Mouse (Mus musculus): ENCODE measurements around the gene Gpr108.
"Not testable (repeated sequence)": the region's sequence is repeated elsewhere in the genome, so short reads cannot be mapped to it uniquely, and the experiment has no call there.

Gene Gpr108

DNA sequence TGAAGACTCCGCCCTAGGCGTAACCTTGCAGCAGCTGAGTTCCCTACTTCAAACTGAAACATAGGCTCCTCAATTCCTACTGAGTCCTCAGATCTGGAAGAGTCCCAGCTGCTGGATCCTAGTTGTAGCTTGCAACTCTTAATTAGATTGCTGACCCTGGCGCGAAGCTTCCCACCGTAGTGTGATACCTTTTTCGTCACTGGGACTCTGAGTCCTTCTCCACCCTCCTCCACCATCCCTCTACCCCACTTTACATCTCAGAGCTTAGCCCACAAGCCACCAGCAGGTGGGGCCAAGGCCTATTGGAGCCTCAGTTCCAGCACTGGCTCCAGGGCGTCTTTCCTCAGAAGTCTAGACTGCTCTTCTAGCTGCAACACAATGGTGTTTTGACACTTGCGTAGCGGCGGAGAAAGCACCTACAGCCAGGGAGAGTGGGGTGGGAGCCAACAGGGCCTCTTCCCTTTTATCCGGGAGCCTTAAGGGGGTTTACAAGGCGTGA, at the start of gene Gpr108:
Gene Gpr108, minus strand, starts transcription at position 246 of the 499 bp plus-strand sequence.
- peak; percentile 76 to 82 for DNase-seq

DNA sequence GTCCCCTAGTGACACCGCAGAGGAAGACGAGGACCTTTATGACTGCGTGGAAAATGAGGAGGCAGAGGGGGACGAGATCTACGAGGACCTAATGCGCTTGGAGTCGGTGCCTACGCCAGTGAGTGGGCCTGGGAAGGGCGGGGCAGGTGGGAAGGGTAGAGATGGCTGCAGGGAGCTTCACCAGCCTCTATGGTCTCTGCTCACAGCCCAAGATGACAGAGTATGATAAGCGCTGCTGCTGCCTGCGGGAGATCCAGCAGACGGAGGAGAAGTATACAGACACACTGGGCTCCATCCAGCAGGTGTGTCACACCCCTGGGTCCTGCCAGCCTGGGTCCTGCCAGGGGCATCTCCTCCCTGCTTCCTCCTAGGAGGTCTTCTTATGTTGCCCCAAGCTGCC, 48.8 kb upstream of the Gpr108 start:
- DNase-seq = no peak

DNA sequence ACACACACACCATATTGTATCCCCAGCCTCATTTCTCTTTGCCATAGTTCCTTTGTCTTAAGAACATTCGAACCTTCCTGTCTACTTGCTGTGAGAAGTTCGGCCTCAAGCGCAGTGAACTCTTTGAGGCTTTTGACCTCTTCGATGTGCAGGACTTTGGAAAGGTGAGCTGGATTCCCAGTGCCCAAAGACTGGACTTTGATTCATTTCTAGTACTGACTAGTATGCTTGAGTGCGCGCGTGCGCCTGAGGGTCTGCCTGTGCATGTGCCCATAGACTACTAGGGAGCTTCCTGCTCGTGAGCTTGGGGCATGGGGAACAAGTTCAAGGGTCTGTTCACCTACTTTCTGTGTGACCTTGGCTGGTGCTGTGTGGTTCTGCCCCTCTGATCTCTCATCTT, 47.7 kb upstream of the Gpr108 start:
- no peak for DNase-seq

DNA sequence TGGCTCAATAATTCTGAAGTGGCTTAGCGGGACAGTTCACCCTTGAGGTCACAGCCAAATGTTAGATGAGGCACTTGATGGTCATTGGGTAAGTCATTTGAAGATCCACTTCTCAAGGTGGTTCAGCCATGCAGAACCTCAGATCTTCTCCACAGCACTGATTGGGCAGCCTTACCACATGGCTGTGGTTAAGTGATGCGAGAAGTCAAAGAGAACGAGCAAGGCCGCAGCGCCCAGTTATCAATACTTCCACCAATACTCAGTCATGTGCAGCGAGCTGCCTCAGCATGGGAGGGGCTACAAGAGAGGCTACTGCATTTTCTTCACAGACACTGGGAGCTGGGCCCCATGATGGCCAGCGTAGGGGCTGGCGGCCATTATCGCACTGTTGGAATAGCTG, 44.7 kb upstream of the Gpr108 start:
- DNase-seq = no peak

DNA sequence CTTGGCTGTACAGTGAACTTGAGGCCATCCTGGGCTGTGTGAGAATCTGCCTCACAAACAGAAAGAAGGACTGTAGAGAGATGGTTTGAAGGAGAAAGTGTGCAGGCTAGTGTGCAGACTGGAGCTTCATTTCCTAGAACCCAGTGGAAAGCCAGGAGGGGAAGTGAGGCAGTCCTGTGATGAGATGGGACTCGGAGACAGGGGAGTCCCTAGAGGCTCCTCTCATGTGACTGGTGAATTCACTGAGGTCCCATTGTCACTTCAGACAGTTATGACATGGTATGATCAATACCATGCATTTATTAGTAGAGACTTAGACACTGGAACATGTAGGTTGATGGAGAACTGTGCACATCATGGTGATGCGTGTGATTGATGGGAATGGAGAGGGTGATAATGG, 44.1 kb upstream of the Gpr108 start:
- no peak for DNase-seq

DNA sequence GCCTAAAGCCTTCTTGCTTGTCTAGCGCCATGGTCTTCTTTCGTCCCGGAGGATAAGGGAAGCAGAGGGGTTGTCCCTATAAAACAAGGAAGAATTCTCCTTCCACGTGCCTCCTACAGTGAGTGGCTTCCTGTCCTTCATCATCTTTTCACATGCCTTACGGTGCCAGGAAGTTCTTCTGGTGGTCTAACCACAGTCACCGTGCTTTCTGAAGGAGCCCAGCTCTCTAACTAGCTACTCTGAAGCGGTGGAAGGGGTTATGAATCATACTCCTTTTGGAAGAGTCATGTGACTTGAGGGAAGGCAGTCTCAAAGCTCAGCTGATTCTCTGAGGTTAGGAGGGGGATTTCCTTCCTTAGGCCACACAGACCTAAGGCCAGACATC, 42.4 kb upstream of the Gpr108 start:
- DNase-seq = no peak

DNA sequence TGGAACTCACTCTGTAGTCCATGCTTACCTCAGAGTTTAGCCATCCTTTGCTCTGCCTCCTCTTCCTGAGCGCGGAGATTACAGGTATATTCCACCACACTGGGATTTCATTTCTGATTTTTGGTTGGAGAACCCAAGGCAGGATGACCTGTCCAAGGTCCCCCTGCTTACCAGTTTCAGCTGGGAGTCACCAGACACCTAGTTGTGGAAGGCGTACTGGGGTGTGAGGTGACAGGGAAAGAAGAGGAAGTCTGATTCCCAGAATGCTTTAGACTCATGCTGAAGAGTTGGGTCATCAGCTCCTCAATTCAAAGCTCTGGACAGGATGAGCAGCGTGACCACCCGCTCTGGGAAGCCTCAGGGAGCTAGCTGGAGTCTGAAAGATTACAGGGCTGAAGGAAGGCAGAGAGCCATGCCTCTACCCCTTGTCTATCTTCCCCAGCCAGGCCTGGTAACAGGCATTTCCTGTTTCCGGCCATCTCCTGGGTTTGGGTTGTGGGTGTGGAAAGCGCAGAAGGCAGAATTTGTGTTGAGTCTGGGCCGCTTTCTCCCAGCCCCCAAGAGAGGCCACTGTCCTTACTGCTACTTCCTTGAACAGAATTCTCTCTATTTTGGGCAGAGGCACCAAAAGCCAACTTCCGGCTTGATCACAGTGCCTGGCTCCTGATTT, 41.9 kb upstream of the Gpr108 start:
- DNase-seq = peak; percentile 23 to 35

DNA sequence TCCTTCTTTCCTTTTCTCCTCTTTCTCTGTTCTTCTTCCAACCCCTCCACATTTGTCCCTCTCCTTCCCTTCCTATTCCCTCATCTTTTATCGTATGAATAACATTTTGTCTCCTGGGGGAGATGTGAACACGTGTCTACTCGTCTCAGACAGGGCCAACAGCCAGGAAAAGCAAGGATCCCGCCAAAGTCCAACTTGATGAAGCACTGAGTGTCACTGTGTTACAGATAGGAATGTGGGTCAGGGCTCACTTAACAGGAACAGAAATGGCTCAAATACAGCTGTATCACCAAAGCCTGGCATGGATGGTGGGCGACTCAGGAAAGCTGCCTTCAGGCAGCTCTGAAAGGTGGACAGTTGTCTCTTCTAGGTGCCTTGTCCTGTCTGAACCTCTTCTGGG, 41.0 kb upstream of the Gpr108 start:
- DNase-seq = no peak

DNA sequence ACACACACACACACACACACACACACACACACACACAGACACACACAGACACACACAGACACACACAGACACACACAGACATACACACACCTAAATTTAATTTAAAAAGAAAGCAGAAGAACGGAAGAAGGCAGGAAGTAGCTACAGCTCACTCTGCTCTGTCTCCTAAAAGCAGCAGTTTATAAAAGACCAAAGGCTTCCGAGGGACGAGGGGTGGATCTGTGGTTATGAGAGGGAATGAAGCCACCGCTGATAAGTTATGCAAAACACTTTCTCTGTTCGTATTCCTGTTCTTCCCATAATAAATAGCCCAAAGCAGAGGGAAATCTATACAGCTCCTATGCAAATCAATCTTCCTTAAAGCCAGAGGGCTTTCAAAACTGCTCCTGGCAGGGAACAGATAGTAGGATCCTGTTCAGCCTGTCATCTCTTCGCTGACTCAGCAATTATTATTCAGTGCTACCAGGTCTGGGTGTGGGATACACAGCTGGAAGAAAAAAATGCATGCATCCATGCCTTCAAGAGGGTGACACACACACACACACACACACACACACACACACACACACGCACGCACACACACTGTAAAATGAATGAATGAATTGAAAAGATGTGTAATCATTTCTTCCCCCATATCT, 38.6 kb upstream of the Gpr108 start:
- DNase-seq = no peak

DNA sequence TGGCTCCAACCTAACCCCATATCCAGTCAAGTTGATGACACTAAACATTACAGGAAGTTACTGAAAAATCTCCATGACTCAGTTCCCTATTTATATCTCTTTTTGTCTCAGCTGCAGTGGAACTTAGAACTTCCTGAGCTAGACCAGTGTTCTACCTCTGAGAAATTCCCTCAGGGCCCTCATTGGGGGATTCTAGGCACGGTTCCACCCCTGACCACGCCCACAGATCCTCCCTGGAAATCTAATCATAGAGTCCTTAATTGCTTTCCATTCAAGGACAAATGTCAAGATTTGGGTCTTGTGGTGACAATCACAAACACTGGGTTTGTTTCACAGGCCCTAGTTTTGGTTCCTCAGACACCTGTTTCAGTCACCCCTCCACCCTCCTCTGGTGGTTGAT, 36.8 kb upstream of the Gpr108 start:
- DNase-seq = peak in 1 of 2 experiments; percentile 29

DNA sequence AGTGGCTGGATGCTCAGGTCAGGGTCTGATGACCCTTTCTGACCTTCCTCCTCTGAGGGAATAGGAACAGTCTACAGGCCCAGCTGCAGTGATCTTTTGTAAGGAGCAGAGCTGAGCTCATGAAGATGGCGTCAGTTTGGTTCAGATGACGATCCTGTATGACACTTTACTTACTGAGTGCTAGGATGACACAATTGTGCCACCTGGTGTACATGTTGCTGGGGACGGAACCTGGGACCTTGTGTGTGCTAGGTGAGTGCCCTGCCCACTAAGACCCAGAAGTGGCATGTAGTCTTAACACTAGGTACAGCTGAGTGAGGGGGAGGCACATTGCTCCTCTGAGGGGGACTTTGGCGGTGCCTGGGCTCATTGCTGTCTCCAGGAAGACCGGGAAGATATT, 35.7 kb upstream of the Gpr108 start:
- DNase-seq = no peak

DNA sequence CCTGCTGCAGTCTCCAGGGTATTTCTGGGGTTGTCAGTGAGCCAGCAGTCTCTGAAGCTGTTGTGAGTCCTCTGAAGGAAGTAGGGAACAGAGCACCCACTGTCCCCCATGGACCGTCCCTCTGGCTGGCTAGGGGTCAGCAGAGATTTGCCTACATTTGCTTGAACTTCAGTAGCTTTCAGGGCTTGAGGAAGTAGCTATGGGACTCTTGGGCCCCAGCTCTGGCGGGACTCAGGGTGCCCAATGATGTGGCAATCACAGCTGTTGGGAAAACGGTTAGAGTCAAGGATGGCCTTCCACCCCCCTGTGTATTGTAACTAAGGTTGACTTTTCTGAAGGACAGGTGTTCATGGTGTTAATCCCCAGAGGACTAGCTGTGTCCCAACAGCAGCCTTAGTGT, 32.2 kb upstream of the Gpr108 start:
- DNase-seq = peak in 1 of 2 experiments; percentile 23

DNA sequence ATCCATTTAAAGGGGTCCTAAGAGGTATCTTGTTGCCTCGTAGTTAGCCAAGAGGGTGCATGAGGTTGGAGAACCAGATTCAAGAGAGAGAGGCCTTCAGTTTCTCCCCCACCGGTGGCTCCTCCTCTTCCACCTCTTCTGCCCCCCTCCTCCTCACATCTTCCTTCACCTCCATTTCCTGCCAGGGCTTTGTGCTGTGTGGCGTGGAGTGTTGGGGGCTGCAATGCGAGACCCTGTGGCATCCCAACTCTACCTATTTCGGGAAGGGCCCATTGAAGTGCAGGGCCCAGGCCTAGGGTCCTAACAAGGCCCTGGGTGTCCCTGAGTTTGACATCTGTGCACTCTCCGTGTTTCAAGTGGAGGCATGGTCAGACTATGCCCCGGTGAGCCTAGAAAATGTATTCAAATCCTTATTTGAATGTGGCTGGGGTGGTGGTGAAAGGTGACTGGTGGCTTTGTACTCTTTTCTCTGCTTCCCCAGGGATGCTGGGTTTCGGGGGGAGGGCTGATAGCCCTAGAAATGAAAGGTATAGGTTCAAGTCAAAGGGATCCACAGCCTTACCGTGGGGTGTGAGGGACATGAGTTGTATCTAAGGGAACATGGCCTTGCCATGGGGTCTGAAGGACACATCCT, 31.5 kb upstream of the Gpr108 start:
- peak; percentile 56 to 61 for DNase-seq

DNA sequence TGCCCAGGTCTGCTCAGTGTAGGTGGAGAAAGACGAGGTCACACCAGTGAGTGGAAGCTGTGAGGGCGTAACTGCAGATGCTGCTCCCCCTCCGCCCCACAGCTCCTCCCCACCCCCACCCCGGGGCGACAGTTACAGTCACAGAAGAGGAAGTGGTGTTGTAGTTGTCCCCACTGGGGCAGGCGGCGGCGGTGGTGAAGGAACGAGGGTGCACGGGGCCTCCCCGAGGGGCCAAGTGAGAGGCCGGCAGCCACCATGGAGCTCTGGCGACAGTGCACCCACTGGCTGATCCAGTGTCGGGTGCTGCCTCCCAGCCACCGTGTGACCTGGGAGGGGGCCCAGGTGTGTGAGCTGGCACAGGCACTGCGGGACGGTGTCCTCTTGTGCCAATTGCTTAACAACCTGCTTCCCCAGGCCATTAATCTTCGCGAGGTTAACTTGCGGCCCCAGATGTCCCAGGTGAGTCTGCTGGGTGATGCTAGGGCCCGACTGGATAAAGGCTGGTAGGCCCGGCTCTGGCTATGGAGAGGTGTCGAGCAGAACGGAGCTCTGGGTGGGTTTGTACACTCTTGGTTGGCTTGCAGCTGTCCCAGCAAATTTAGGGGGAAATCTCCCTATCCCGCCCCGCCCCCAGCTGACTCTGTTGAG, 30.8 kb upstream of the Gpr108 start, which contains the start of gene Vav1:
Gene Vav1, plus strand, starts transcription at position 158 of the 648 bp plus-strand sequence.
- peak; percentile 84 to 89 for DNase-seq

DNA sequence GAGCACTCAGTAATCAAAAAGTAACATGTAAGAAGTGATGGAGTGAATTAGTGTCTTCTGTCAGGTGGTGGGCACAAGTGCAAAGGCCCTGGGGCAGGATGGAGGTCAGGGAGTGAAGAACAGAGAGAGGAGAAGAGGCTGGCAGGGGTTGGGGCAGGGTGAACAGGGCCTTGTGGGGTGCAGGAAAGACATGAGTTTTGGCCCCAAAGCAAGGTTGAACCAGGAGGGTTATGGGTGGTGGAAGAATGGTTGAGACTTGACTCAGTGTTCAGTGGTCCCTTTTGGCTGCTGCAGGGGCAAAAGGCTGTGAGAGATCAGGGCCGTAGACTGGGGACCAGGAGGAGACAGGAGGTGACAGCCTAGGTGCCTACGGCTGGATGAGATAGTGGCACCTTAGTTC, 30.3 kb upstream of the Gpr108 start:
- no peak for DNase-seq

DNA sequence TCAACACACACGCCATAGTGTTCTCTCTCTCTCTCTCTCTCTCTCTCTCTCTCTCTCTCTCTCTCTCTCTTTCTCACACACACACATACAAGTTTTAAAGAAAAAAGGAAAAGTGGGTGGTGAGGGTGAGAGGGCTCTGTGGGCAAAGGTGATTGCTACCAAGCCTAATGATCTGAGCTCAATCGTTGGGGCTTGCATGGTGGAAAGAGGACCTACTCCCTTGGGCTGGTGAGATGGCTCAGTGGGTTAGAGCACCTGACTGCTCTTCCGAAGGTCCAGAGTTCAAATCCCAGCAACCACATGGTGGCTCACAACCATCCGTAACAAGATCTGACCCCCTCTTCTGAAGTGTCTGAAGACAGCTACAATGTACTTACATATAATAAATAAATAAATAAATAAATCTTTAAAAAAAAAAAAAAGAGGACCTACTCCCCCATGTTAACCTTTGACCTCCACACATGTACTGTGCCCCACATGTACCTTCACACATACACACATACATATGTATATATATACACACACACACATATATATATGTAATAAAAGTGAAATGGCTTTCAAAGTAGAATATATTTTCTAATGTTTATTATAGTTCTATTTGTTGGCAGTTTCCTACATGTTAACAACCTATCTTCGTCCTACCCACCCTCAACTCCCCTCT, 29.5 kb upstream of the Gpr108 start:
- not testable (repeated sequence) for DNase-seq

DNA sequence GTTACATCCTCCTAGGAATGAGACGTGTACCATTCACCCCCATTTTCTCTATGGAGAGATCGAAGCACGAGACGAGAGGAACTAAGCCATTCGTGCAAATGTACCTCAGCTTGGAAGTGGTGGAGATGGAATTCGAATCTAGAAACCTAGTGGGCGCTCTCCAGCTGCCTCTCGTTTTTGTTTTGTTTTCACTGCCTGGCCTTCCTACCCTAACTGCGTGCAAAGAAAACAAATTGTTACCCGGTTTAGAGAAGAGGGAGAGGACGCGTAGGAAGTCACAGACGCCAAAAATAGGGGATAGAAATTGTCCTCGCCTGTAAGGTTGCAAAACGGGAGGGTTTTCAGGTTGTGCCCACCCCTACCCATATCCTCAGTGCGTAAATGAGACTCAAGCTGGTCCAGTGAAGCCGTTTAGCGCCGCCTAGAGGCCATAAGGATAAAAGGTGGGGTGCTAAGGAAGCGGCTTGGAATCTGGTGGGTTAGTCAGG, 28.4 kb upstream of the Gpr108 start:
- DNase-seq = peak; percentile 43 to 68

DNA sequence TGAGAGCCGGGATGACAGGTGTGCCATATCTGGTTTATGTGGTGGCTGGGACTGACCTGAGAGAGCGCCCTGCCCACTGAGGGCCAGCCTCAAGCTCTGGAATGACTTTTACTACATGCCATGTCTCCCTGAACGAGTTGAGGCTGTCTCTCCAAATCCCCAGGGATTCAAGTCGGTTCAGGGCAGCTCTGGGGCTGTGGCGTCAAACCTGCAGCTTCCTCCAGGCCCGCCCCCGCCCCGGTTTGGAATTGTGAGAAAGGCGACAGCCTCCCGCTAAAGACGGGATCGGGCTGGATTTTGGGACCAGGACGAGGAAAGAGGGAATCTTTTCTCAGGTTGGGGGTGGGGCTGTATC, 27.7 kb upstream of the Gpr108 start:
- DNase-seq = peak in 1 of 2 experiments; percentile 16

DNA sequence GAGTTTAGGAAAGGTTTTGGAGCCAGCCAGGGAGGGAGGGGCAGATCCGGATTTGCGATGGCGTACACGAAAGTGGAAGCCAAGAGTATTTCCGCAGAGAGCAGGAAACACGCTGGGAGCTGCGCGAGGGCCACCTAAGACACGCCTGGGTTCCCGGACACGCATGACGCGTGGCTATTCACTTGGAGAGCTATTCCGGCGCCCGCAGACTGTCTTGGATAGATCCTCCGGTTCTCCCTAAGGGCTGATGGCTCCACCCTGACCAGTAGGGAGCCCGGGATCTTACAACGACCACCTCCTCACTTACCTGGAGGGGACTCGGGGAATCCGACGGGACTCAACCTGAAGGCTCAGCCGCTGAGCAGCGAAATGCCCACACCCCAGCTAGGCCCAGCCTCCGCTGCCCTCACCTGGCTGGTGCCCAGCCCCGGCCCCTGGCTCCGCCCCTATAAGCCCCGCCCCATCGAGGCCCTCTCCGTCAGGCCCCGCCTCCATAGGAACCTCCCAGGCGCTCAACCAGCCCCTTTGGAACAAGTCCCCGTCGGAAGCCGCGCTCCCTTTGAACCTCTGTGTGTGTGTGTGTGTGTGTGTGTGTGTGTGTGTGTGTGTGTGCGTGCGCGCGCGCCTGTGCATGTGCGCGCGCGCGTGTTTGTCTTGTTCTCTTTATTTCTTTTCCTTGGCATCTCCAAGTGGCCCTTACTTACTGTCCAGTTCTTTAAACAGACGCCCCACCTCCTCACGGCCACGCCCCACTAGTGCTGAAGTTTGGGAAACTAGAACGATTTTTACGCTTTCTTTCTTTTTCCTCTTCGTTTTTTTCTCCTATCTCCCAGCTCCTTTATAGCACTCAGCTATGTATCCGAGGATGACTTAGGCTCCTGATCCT, 27.1 kb upstream of the Gpr108 start:
- peak; percentile 83 to 89 for DNase-seq

DNA sequence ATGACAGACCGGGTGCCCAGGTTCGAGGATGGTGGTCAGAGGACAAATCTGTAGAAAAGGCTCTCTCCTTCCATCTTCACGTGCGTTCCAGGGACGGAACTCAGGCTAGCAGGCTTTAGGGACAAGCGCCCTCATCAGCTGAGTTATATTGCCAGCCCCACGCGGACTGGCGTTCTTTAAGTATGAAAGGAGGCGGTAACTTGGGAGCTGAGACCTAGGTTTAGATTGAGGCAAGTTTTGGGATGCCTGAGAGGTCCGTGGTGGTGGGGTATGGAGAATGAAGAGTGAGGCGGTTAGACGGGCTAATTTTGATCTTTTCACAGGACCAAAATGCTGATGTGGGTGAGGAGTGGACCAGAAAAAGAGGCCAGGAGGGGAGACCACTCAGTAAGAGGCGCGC, 26.4 kb upstream of the Gpr108 start:
- no peak for DNase-seq

DNA sequence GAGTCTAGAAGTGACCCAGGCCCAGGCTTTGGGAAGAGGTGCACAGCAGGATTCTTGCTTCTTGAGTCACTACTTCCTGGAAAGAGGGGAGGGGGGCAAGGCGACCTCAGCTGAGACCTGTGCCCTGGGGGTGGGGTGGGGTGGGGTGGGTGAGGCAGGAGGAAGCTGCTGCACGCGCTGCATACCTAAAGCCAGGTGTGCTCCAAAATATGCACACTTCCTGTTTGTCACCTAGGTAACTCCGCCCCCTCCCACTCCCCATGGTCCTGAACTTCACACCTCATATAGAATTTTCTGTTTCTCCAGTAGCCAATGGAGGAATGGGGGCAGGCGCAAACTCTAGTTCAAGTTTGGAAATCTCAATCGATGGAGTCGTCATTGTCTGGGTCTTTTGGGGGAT, 25.6 kb upstream of the Gpr108 start:
- DNase-seq = no peak

DNA sequence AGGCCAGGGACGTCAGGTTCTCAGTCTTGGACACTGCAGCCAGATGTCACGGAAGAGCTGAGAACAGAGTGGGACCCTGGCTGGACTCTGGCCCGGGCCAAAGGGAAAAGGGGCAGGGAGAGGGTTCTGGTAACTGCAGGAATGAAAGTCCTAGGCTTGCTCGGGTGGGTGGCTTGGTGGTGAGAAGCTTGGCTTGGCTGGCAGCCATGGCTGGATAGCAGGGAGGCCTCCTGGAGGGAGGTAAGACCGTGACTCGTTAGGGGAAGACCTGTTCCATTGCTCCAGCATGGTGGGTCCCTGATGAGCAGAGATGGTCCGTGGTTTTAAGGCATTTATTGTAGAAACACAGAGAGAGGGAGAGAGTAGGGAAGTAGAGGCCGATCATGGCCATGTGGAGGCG, 23.1 kb upstream of the Gpr108 start:
- DNase-seq = no peak
